Mouse (Mus musculus) liver, embryonic 14.5 days (tissue): Measurements from ENCODE around the gene Bora. TPM values are rescaled to one million over a fixed set of nuclear protein-coding genes. Genes with fewer than 3 reads are reported as not detected.

Experiments used
- ATAC-seq: fragments of 200-750 bp; cut with Nextera tagmentation; 2 replicates; pipeline ENCODE4 v1.8.0; 2017; ENCODE audit warnings: moderate number of reproducible peaks, mild to moderate bottlenecking, moderate library complexity; ENCODE audit not compliant: insufficient read depth
- DNase-seq, 3 experiments: peaks; one replicate each; pipeline ENCODE4 v3.0.0-alpha.2; 2012 to 2013; ENCODE audit warnings: low read depth in 3 of 3, low spot score in 3 of 3
- H3K27ac ChIP-seq: fragments of 300-500 bp; sonication (generic); 2 replicates; pipeline ENCODE4 v1.5.1; 2014; ENCODE audit warnings: moderate library complexity, mild to moderate bottlenecking, control low read depth, inconsistent platforms
- H3K27me3 ChIP-seq: fragments of 300-500 bp; sonication (generic); 2 replicates; pipeline ENCODE4 v1.6.1; 2014; ENCODE audit warnings: mild to moderate bottlenecking, low read length, moderate library complexity; ENCODE audit not compliant: control insufficient read depth, insufficient read depth
- H3K36me3 ChIP-seq: fragments of 300-500 bp; sonication (generic); replicated peaks from 2 replicates; pipeline ENCODE4 v1.6.1; 2014; ENCODE audit warnings: low read depth; ENCODE audit not compliant: control insufficient read depth, insufficient read depth
- H3K4me1 ChIP-seq, 2 experiments: fragments of 200-500 bp in 1 of 2; fragments of 300-500 bp in 1 of 2; sonication (generic) in 1 of 2; replicated peaks; 2 replicates each; pipeline ENCODE4 v1.6.1; 2012 to 2014; ENCODE audit warnings: antibody characterized with exemption in 1 of 2, inconsistent platforms in 1 of 2, low read length in 1 of 2; ENCODE audit not compliant: control insufficient read depth in 2 of 2, insufficient read depth in 2 of 2
- H3K4me2 ChIP-seq: fragments of 300-500 bp; sonication (generic); 2 replicates; pipeline ENCODE4 v1.6.1; 2014; ENCODE audit warnings: low read depth, mild to moderate bottlenecking, control low read depth, moderate library complexity
- H3K4me3 ChIP-seq, 2 experiments: fragments of 200-500 bp in 1 of 2; fragments of 300-500 bp in 1 of 2; sonication (generic) in 1 of 2; 2 replicates each; pipeline ENCODE4 v1.5.1; 2012 to 2014; ENCODE audit warnings: low read depth in 2 of 2, low read length in 2 of 2, mild to moderate bottlenecking in 2 of 2, control low read depth in 1 of 2, inconsistent platforms in 1 of 2, moderate library complexity in 1 of 2; ENCODE audit not compliant: insufficient read depth in 1 of 2
- H3K9ac ChIP-seq: fragments of 300-500 bp; sonication (generic); replicated peaks from 2 replicates; pipeline ENCODE4 v1.6.1; 2014; ENCODE audit warnings: mild to moderate bottlenecking, control low read depth, moderate library complexity
- H3K9me3 ChIP-seq: fragments of 300-500 bp; sonication (generic); 2 replicates; pipeline ENCODE4 v1.6.1; 2016; ENCODE audit warnings: low read length, mixed read lengths; ENCODE audit not compliant: control insufficient read depth
- CTCF ChIP-seq: IDR thresholded peaks from 2 replicates; pipeline ENCODE4 v1.5.1; 2016; ENCODE audit warnings: antibody characterized with exemption, low read depth, control low read depth
- EP300 ChIP-seq: IDR thresholded peaks from 2 replicates; pipeline ENCODE4 v1.6.1; 2016; ENCODE audit warnings: antibody characterized with exemption, low read depth
- WGBS: fragments of 180-500 bp; shearing (Covaris S2); extraction: QIAGEN DNeasy Blood & Tissue Kit; methylation state at CpG from one replicate; pipeline ENCODE4 v1.1.7; 2014; ENCODE audit not compliant: insufficient replicate concordance; 5-methylcytosine and 5-hydroxymethylcytosine counted together
- polyA plus RNA-seq, 2 experiments: library from polyadenylated mRNA; depleted of rRNA in 1 of 2; stranded (reverse) in 1 of 2; unstranded in 1 of 2; fragments of >200 nt; fragmentation: Nextera tagmentation in 1 of 2; extraction: Ambion mirVana in 1 of 2; gene quantifications; 2 replicates each; pipeline versions ENCODE4 v1.2.1 to v1.2.3; 2012 to 2014

The Bora gene
- polyA plus RNA-seq, 2 experiments, result 12.4 to 18.4 TPM

DNA sequence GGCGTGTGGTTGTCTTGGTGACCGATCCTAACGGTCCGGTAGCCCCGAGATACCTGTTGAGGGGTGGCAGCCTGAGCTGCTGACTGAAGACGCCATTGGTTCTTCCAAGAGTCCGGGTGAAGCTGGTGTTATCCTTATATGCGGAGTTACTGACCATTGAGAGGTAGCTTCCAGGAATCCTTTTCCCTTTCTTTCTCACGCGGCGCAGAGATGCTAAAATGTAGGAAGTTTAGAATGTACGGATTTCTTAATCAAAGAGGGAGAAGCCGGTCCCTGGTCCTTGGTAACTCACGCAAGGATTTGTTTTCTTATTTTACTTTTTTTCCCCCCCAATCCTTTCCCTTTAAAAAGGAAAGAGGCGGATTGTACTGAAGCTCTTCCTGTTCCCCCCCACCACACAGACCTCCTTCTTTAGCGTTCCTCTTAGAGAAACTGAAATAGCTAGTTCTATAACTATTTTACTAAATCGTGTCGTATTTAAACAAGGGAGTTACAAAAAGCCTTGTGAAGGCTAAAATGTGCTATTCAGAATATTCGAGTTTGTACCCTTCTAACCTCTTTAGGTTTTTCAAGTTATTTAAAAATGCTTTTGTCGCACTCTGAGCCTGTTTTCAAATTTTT, 54.1 kb downstream of the Bora start:
- peak in 1 of 3 experiments; percentile 20 for DNase-seq

DNA sequence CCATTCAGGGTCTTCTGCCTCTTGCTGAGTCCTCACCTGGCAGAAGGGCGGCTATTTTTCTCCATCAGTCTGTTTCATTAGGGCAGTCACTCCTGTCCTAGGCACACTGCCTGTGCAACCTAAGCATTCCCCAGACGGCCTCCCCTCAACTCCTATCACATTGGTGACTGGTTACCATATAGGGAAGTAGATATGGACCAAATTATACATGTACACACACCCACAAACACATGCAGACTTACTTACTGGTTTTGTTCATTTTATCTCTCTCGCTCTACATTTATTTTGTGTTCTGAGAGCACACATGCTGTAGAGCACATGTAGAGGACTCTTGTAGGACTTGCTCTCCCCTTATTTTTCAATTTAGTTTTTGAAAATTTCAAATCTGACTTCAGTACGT, 57.0 kb downstream of the Bora start:
- WGBS, result 77% methylated on average over 4 of the region's 4 CpGs
- Histone ChIP-seq H3K9me3 (no peaks in the 10 kb centered on the region), H3K36me3 (peaks cover 7% of the 10 kb centered on the region; the same call in 1 of the 2 replicates), H3K4me2 (no peak overlapping the region), H3K4me1 (peaks cover 3% of the 10 kb centered on the region in 2 experiments; a peak in 1 of 4 replicates), H3K27ac (no peak overlapping the region), H3K27me3 (no peaks in the 10 kb centered on the region), H3K4me3 (no peak overlapping the region), H3K9ac (no peak overlapping the region)
- TF ChIP-seq CTCF (no peak), EP300 (no peak)
- DNase-seq (no peak), ATAC-seq (no peak)

More for the DNA sequence above, 54.1 kb downstream of the Bora start:
- WGBS, result 4% methylated on average over 20 of the region's 20 CpGs
- peak; percentile 17; the same call in 1 of the 2 replicates for ATAC-seq
- peak overlapping the region; percentile 76 for H3K9ac ChIP-seq
- no peaks in the 10 kb centered on the region for H3K27me3 ChIP-seq
- TF ChIP-seq EP300 (no peak), CTCF (no peak)
- H3K9me3 ChIP-seq, result no peaks in the 10 kb centered on the region
- H3K4me2 ChIP-seq, result peak overlapping the region; percentile 87
- peaks cover 3% of the 10 kb centered on the region in 2 experiments; a peak in 1 of 4 replicates for H3K4me1 ChIP-seq
- peak overlapping the region; percentile 90 to 99 for H3K4me3 ChIP-seq
- H3K27ac ChIP-seq, result no peak overlapping the region
- peaks cover 18% of the 10 kb centered on the region for H3K36me3 ChIP-seq

DNA sequence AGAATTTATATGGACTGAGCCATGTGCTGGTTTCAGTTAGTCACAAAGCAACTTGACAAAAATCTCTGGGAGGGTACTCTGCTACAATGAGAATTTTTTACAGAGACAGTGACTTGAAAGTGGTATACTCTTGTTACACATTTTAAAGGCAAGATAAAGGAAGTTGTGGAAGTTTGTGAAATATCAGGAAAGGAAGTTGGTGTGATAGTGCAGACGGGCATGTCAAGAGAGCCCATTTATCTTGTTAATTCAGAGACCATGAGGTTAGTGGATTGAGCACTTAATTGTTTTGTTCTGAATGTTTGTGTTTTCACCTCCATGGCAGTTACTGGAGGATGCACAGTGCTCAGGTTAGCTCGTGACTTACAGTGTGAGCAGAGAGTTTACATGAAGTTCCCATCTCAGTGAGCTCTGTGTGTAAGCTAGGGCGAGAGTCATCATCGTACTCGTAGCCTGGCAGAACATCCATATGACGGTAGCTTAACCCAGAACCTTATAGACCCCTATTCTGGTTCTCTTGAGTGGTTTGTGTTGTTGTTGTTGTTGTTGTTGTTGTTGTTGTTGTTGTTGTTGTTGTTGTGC, 58.6 kb downstream of the Bora start:
- TF ChIP-seq CTCF (no peak), EP300 (no peak)
- WGBS, result 61% methylated on average over 6 of the region's 6 CpGs
- DNase-seq (no peak), ATAC-seq (no peak)
- Histone ChIP-seq H3K36me3 (peaks cover 7% of the 10 kb centered on the region; the same call in 1 of the 2 replicates), H3K9ac (no peak overlapping the region), H3K27me3 (no peaks in the 10 kb centered on the region), H3K27ac (no peak overlapping the region), H3K4me2 (no peak overlapping the region), H3K4me3 (no peak overlapping the region), H3K9me3 (no peaks in the 10 kb centered on the region), H3K4me1 (0 out of 4 replicates have a peak, but pooled peaks cover 0 to 1% of the 10 kb centered on the region in 2 experiments)

GRCm38 (mm10) chr14:99106671-99107070, 60.6 kb downstream of the Bora start:
- 72% methylated on average over 2 of the region's 2 CpGs for WGBS
- Histone ChIP-seq H3K4me1 (0 out of 4 replicates have a peak, but pooled peaks cover 0 to 1% of the 10 kb centered on the region in 2 experiments), H3K27ac (no peak overlapping the region), H3K27me3 (no peaks in the 10 kb centered on the region), H3K4me2 (no peak overlapping the region), H3K36me3 (peaks cover 7% of the 10 kb centered on the region; the same call in 1 of the 2 replicates), H3K4me3 (no peak overlapping the region), H3K9me3 (no peaks in the 10 kb centered on the region), H3K9ac (no peak overlapping the region)
- no peak for ATAC-seq
- no peak for DNase-seq
- TF ChIP-seq CTCF (no peak), EP300 (no peak)

- no peak overlapping the region for H3K4me2 ChIP-seq
- peaks cover 7% of the 10 kb centered on the region; the same call in 1 of the 2 replicates for H3K36me3 ChIP-seq
- DNase-seq (no peak), ATAC-seq (no peak)
- H3K4me1 ChIP-seq, result 0 out of 4 replicates have a peak, but pooled peaks cover 0 to 1% of the 10 kb centered on the region in 2 experiments
- no peak overlapping the region for H3K9ac ChIP-seq
- H3K27ac ChIP-seq, result no peak overlapping the region
- no peaks in the 10 kb centered on the region for H3K9me3 ChIP-seq
- no peak for TF ChIP-seq CTCF
- TF ChIP-seq EP300, result no peak
- no peak overlapping the region for H3K4me3 ChIP-seq
- no peaks in the 10 kb centered on the region for H3K27me3 ChIP-seq
- WGBS, result 67% methylated on average over 2 of the region's 2 CpGs
Observed at GRCm38 (mm10) chr14:99107631-99108187, 61.7 kb downstream of the Bora start.
